Mouse (Mus musculus) liver, embryonic 14.5 days (tissue): Measurements from ENCODE around the gene Ces3b. TPM values are rescaled to one million over a fixed set of nuclear protein-coding genes. Genes with fewer than 3 reads are reported as not detected.

Source experiments
- ATAC-seq: fragments of 200-750 bp; cut with Nextera tagmentation; 2 replicates; pipeline ENCODE4 v1.8.0; 2017; ENCODE audit warnings: moderate number of reproducible peaks, mild to moderate bottlenecking, moderate library complexity; ENCODE audit not compliant: insufficient read depth
- DNase-seq, 3 experiments: peaks; one replicate each; pipeline ENCODE4 v3.0.0-alpha.2; 2012 to 2013; ENCODE audit warnings: low read depth in 3 of 3, low spot score in 3 of 3
- H3K27ac ChIP-seq: fragments of 300-500 bp; sonication (generic); 2 replicates; pipeline ENCODE4 v1.5.1; 2014; ENCODE audit warnings: moderate library complexity, mild to moderate bottlenecking, control low read depth, inconsistent platforms
- H3K27me3 ChIP-seq: fragments of 300-500 bp; sonication (generic); 2 replicates; pipeline ENCODE4 v1.6.1; 2014; ENCODE audit warnings: mild to moderate bottlenecking, low read length, moderate library complexity; ENCODE audit not compliant: control insufficient read depth, insufficient read depth
- H3K36me3 ChIP-seq: fragments of 300-500 bp; sonication (generic); replicated peaks from 2 replicates; pipeline ENCODE4 v1.6.1; 2014; ENCODE audit warnings: low read depth; ENCODE audit not compliant: control insufficient read depth, insufficient read depth
- H3K4me1 ChIP-seq, 2 experiments: fragments of 200-500 bp in 1 of 2; fragments of 300-500 bp in 1 of 2; sonication (generic) in 1 of 2; replicated peaks; 2 replicates each; pipeline ENCODE4 v1.6.1; 2012 to 2014; ENCODE audit warnings: antibody characterized with exemption in 1 of 2, inconsistent platforms in 1 of 2, low read length in 1 of 2; ENCODE audit not compliant: control insufficient read depth in 2 of 2, insufficient read depth in 2 of 2
- H3K4me2 ChIP-seq: fragments of 300-500 bp; sonication (generic); 2 replicates; pipeline ENCODE4 v1.6.1; 2014; ENCODE audit warnings: low read depth, mild to moderate bottlenecking, control low read depth, moderate library complexity
- H3K4me3 ChIP-seq, 2 experiments: fragments of 200-500 bp in 1 of 2; fragments of 300-500 bp in 1 of 2; sonication (generic) in 1 of 2; 2 replicates each; pipeline ENCODE4 v1.5.1; 2012 to 2014; ENCODE audit warnings: low read depth in 2 of 2, low read length in 2 of 2, mild to moderate bottlenecking in 2 of 2, control low read depth in 1 of 2, inconsistent platforms in 1 of 2, moderate library complexity in 1 of 2; ENCODE audit not compliant: insufficient read depth in 1 of 2
- H3K9ac ChIP-seq: fragments of 300-500 bp; sonication (generic); replicated peaks from 2 replicates; pipeline ENCODE4 v1.6.1; 2014; ENCODE audit warnings: mild to moderate bottlenecking, control low read depth, moderate library complexity
- H3K9me3 ChIP-seq: fragments of 300-500 bp; sonication (generic); 2 replicates; pipeline ENCODE4 v1.6.1; 2016; ENCODE audit warnings: low read length, mixed read lengths; ENCODE audit not compliant: control insufficient read depth
- CTCF ChIP-seq: IDR thresholded peaks from 2 replicates; pipeline ENCODE4 v1.5.1; 2016; ENCODE audit warnings: antibody characterized with exemption, low read depth, control low read depth
- EP300 ChIP-seq: IDR thresholded peaks from 2 replicates; pipeline ENCODE4 v1.6.1; 2016; ENCODE audit warnings: antibody characterized with exemption, low read depth
- WGBS: fragments of 180-500 bp; shearing (Covaris S2); extraction: QIAGEN DNeasy Blood & Tissue Kit; methylation state at CpG from one replicate; pipeline ENCODE4 v1.1.7; 2014; ENCODE audit not compliant: insufficient replicate concordance; 5-methylcytosine and 5-hydroxymethylcytosine counted together
- polyA plus RNA-seq, 2 experiments: library from polyadenylated mRNA; depleted of rRNA in 1 of 2; stranded (reverse) in 1 of 2; unstranded in 1 of 2; fragments of >200 nt; fragmentation: Nextera tagmentation in 1 of 2; extraction: Ambion mirVana in 1 of 2; gene quantifications; 2 replicates each; pipeline versions ENCODE4 v1.2.1 to v1.2.3; 2012 to 2014

The Ces3b gene
- not detected in 2 replicates for polyA plus RNA-seq (2012; rRNA removed)
- polyA plus RNA-seq (2014; fragmentation: Nextera tagmentation; extraction: Ambion mirVana): not detected in 2 replicates

- Histone ChIP-seq H3K36me3 (no peaks in the 10 kb centered on the region), H3K9me3 (no peaks in the 10 kb centered on the region), H3K9ac (no peak within 1 kb of the TSS), H3K27me3 (no peaks in the 10 kb centered on the region), H3K4me3 (no peak within 1 kb of the TSS), H3K4me2 (no peak within 1 kb of the TSS), H3K4me1 (no peaks in the 10 kb centered on the region), H3K27ac (no peak within 1 kb of the TSS)
- TF ChIP-seq CTCF: no peak
- DNase-seq (no peak), ATAC-seq (no peak)
- WGBS: 55% methylated on average over 7 of the region's 7 CpGs
Observed at GRCm38 (mm10) chr8:105083449-105084050, at the start of gene Ces3b. TSS of gene Ces3b (plus strand) at chr8:105083753.

- 30% methylated on average over 1 of the region's 1 CpGs for WGBS
Observed at GRCm38 (mm10) chr8:105043510-105043909, 40.0 kb upstream of the Ces3b start.

GRCm38 (mm10) chr8:105045824-105046401 lies 37.6 kb upstream of the Ces3b start:
- Histone ChIP-seq H3K4me2 (no peak overlapping the region), H3K27ac (no peak overlapping the region), H3K27me3 (no peaks in the 10 kb centered on the region), H3K9me3 (no peaks in the 10 kb centered on the region), H3K4me1 (no peaks in the 10 kb centered on the region), H3K9ac (no peak overlapping the region), H3K36me3 (no peaks in the 10 kb centered on the region), H3K4me3 (no peak overlapping the region)
- WGBS: 58% methylated on average over 3 of the region's 3 CpGs
- DNase-seq (peak in 1 of 3 experiments; percentile 9), ATAC-seq (no peak)
- no peak for TF ChIP-seq EP300
- TF ChIP-seq CTCF: no peak

More at GRCm38 (mm10) chr8:105043510-105043909, 40.0 kb upstream of the Ces3b start:
- Histone ChIP-seq H3K27me3 (no peaks in the 10 kb centered on the region), H3K36me3 (no peaks in the 10 kb centered on the region), H3K9me3 (no peaks in the 10 kb centered on the region), H3K9ac (no peak overlapping the region), H3K4me3 (no peak overlapping the region), H3K4me2 (no peak overlapping the region), H3K27ac (no peak overlapping the region), H3K4me1 (no peaks in the 10 kb centered on the region)
- ATAC-seq: no peak
- TF ChIP-seq EP300: no peak
- no peak for TF ChIP-seq CTCF
- DNase-seq: no peak

GRCm38 (mm10) chr8:105048371-105048854 lies 35.1 kb upstream of the Ces3b start, which contains the start of gene Ces3a:
TSS of gene Ces3a (plus strand) at chr8:105048601.
- H3K4me3 ChIP-seq: no peak within 1 kb of the TSS

GRCm38 (mm10) chr8:105056211-105056610 lies 27.3 kb upstream of the Ces3b start:
- ATAC-seq: no peak
- TF ChIP-seq CTCF: no peak
- TF ChIP-seq EP300: no peak

More at GRCm38 (mm10) chr8:105048371-105048854, 35.1 kb upstream of the Ces3b start, which contains the start of gene Ces3a:
- H3K27ac ChIP-seq: no peak within 1 kb of the TSS
- no peaks in the 10 kb centered on the region for H3K4me1 ChIP-seq
- DNase-seq (no peak), ATAC-seq (no peak)
- H3K36me3 ChIP-seq: no peaks in the 10 kb centered on the region
- no peaks in the 10 kb centered on the region for H3K9me3 ChIP-seq
- no peaks in the 10 kb centered on the region for H3K27me3 ChIP-seq
- no peak for TF ChIP-seq EP300
- TF ChIP-seq CTCF: no peak
- WGBS: 40% methylated on average over 3 of the region's 3 CpGs
- no peak within 1 kb of the TSS for H3K4me2 ChIP-seq
- H3K9ac ChIP-seq: no peak within 1 kb of the TSS

More at GRCm38 (mm10) chr8:105056211-105056610, 27.3 kb upstream of the Ces3b start:
- Histone ChIP-seq H3K36me3 (no peaks in the 10 kb centered on the region), H3K4me2 (no peak overlapping the region), H3K27me3 (no peaks in the 10 kb centered on the region), H3K9me3 (no peaks in the 10 kb centered on the region), H3K27ac (no peak overlapping the region), H3K4me1 (no peaks in the 10 kb centered on the region), H3K9ac (no peak overlapping the region), H3K4me3 (no peak overlapping the region)
- DNase-seq: no peak
- WGBS: 67% methylated on average over 4 of the region's 4 CpGs
